Mouse (Mus musculus): ENCODE results near the gene Gm49387.
A peak's percentile ranks its signal among the peaks of the same experiment; 100 is the strongest.

GRCm38 (mm10) chr14:31560886-31561285, 79.8 kb downstream of the Gm49387 start:
- no peak for TF ChIP-seq CTCF (IDR thresholded peaks at IDR 0.05; ENCODE audit: low read depth)
- peak; percentile 97 for TF ChIP-seq EP300 (IDR thresholded peaks at IDR 0.05; ENCODE audit: low read depth)

Measured in heart, postnatal 0 days (tissue).